Mouse (Mus musculus) hindbrain, embryonic 15.5 days (tissue): ENCODE measurements around the gene Echdc3. TPM values are rescaled to one million over a fixed set of nuclear protein-coding genes. Genes with fewer than 3 reads are reported as not detected.
A peak's percentile ranks its signal among the peaks of the same experiment; 100 is the strongest.

Experiments
- ATAC-seq: fragments of 200-750 bp; cut with Nextera tagmentation; 2 replicates; pipeline ENCODE4 v1.8.0; 2017; ENCODE audit warnings: low read depth, moderate number of reproducible peaks, moderate TSS enrichment; ENCODE audit not compliant: low FRiP score
- H3K27ac ChIP-seq: fragments of 300-500 bp; sonication (generic); replicated peaks from 2 replicates; pipeline ENCODE4 v1.5.1; 2015; ENCODE audit warnings: mild to moderate bottlenecking, inconsistent platforms
- H3K27me3 ChIP-seq: fragments of 300-500 bp; sonication (generic); 2 replicates; pipeline ENCODE4 v1.6.1; 2015; ENCODE audit warnings: control low read depth, inconsistent platforms
- H3K36me3 ChIP-seq: fragments of 300-500 bp; sonication (generic); 2 replicates; pipeline ENCODE4 v1.6.1; 2015; ENCODE audit warnings: control low read depth, inconsistent platforms
- H3K4me1 ChIP-seq: fragments of 300-500 bp; sonication (generic); replicated peaks from 2 replicates; pipeline ENCODE4 v1.6.1; 2015; ENCODE audit warnings: control low read depth, inconsistent platforms
- H3K4me2 ChIP-seq: fragments of 300-500 bp; sonication (generic); 2 replicates; pipeline ENCODE4 v1.6.1; 2015; ENCODE audit warnings: moderate library complexity, mild to moderate bottlenecking, inconsistent platforms
- H3K4me3 ChIP-seq: fragments of 300-500 bp; sonication (generic); 2 replicates; pipeline ENCODE4 v1.5.1; 2015; ENCODE audit warnings: mild to moderate bottlenecking, inconsistent platforms
- H3K9ac ChIP-seq: fragments of 300-500 bp; sonication (generic); 2 replicates; pipeline ENCODE4 v1.6.1; 2015; ENCODE audit warnings: inconsistent platforms
- H3K9me3 ChIP-seq: fragments of 300-500 bp; sonication (generic); 2 replicates; pipeline ENCODE4 v1.6.1; 2016; ENCODE audit warnings: control low read depth, inconsistent platforms
- WGBS: fragments of 180-500 bp; shearing (Covaris S2); methylation state at CpG from one replicate; pipeline ENCODE4 v1.1.7; 2015; 5-methylcytosine and 5-hydroxymethylcytosine counted together
- polyA plus RNA-seq: library from polyadenylated mRNA; unstranded; fragments of >200 nt; fragmentation: Nextera tagmentation; extraction: Ambion mirVana; gene quantifications from 2 replicates; pipeline ENCODE4 v1.2.1, GENCODE M21; 2015

The Echdc3 gene
- 1.3 and 1.4 TPM in 2 replicates for polyA plus RNA-seq

DNA sequence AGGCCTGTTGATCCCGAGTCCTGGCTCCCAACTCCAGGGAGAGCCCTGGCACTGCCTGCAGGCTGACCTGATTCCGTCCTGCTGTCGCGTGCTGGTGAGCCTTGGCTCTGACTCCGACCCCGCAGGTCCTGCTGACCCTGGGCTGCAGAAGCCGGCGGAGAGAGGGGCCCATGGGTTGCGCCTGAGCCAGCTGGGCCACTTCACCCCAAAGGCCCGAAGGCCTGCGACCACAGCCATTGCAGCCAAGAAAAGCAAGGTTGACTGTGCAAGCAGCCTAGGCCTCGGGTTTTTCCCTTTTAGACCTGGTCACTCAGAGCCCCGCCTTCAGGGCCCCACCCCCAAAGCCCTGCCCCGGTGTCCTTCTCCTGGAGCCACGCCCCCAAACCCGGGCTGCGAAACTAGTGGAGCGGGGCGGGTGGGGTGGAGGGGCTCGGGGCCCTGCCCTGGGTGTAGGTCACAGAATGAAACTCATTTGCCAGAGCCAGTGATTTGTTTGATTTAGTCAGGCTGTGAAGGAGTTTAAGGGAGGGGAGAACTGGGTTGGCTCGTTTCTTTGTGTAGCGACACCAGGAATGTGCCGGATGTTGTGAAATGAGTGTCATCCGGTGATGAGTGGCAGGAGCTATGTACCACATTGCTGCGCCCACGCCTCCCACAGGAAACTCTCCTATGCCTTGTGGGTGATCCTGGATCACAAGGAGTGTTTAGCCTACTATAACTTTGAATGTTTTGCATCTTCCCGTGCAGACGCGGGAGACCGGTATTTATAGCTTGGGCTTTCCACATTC lies at the start of gene Echdc3:
Echdc3 (minus strand) TSS at position 310 of the 788 bp plus-strand sequence.
- 1% methylated on average over 30 of the region's 30 CpGs for WGBS
- peak; percentile 82 for ATAC-seq
- peak within 1 kb of the TSS; percentile 43 for H3K4me3 ChIP-seq
- H3K9me3 ChIP-seq = no peaks in the 10 kb centered on the region
- H3K36me3 ChIP-seq = no peaks in the 10 kb centered on the region
- peak within 1 kb of the TSS; percentile 70 for H3K4me2 ChIP-seq
- peak within 1 kb of the TSS; percentile 72 for H3K27ac ChIP-seq
- H3K27me3 ChIP-seq = no peaks in the 10 kb centered on the region
- H3K4me1 ChIP-seq = peaks cover 13% of the 10 kb centered on the region
- peak within 1 kb of the TSS; percentile 48 for H3K9ac ChIP-seq

GRCm38 (mm10) chr2:6261718-6262117 lies 48.9 kb upstream of the Echdc3 start:
- Histone ChIP-seq H3K9ac (no peak overlapping the region), H3K4me2 (no peak overlapping the region), H3K9me3 (no peaks in the 10 kb centered on the region), H3K4me1 (peaks cover 10% of the 10 kb centered on the region), H3K36me3 (no peaks in the 10 kb centered on the region), H3K4me3 (no peak overlapping the region), H3K27me3 (peaks cover 3% of the 10 kb centered on the region; the same call in 1 of the 2 replicates), H3K27ac (peak overlapping the region; percentile 48; the same call in 1 of the 2 replicates)
- ATAC-seq = no peak
- WGBS = 47% methylated on average over 9 of the region's 9 CpGs

- no peaks in the 10 kb centered on the region for H3K9me3 ChIP-seq
- H3K4me3 ChIP-seq = no peak overlapping the region
- H3K27ac ChIP-seq = peak overlapping the region; percentile 48
- H3K4me1 ChIP-seq = peaks cover 10% of the 10 kb centered on the region
- peak overlapping the region; percentile 7; the same call in 1 of the 2 replicates for H3K4me2 ChIP-seq
- WGBS = 6% methylated on average over 8 of the region's 8 CpGs
- no peaks in the 10 kb centered on the region for H3K36me3 ChIP-seq
- ATAC-seq = peak; percentile 73
- H3K27me3 ChIP-seq = peaks cover 3% of the 10 kb centered on the region; the same call in 1 of the 2 replicates
- H3K9ac ChIP-seq = no peak overlapping the region
These were observed 48.4 kb upstream of the Echdc3 start for GRCm38 (mm10) chr2:6261201-6261672.

DNA sequence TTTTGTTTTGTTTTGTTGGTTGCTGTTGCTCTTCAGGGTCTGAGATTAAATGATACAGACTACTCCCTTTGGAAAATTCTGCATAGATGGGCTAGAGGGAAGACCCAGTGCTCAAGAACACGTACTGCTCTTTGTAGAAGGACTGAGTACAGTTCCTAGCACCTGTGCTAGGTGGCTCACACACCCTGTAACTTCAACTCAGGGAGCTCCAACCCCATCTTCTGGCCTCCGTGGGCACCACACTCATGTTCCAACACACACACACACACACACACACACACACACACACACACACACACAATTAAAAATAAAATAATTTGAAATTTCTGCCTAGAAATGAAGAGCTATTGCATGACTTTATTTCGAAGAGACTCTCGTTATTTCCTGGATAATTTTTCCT lies 47.8 kb upstream of the Echdc3 start:
- Histone ChIP-seq H3K4me2 (no peak overlapping the region), H3K27me3 (peaks cover 3% of the 10 kb centered on the region; the same call in 1 of the 2 replicates), H3K9me3 (no peaks in the 10 kb centered on the region), H3K4me3 (no peak overlapping the region), H3K9ac (no peak overlapping the region), H3K36me3 (no peaks in the 10 kb centered on the region), H3K27ac (no peak overlapping the region; the same call in 1 of the 2 replicates), H3K4me1 (peaks cover 12% of the 10 kb centered on the region)
- 43% methylated on average over 4 of the region's 4 CpGs for WGBS
- ATAC-seq = no peak

- H3K9me3 ChIP-seq = no peaks in the 10 kb centered on the region
- no peaks in the 10 kb centered on the region for H3K36me3 ChIP-seq
- no peak overlapping the region for H3K9ac ChIP-seq
- no peak overlapping the region for H3K27ac ChIP-seq
- peaks cover 12% of the 10 kb centered on the region for H3K4me1 ChIP-seq
- WGBS = 91% methylated on average over 3 of the region's 3 CpGs
- peaks cover 3% of the 10 kb centered on the region; the same call in 1 of the 2 replicates for H3K27me3 ChIP-seq
- no peak for ATAC-seq
- no peak overlapping the region for H3K4me2 ChIP-seq
- H3K4me3 ChIP-seq = no peak overlapping the region
These were observed 46.3 kb upstream of the Echdc3 start for GRCm38 (mm10) chr2:6259182-6259581.

GRCm38 (mm10) chr2:6258026-6258425 lies 45.2 kb upstream of the Echdc3 start:
- 80% methylated on average over 4 of the region's 4 CpGs for WGBS
- no peak overlapping the region for H3K27ac ChIP-seq

GRCm38 (mm10) chr2:6257146-6257545 lies 44.3 kb upstream of the Echdc3 start:
- Histone ChIP-seq H3K9me3 (no peaks in the 10 kb centered on the region), H3K4me3 (no peak overlapping the region), H3K9ac (no peak overlapping the region), H3K27ac (no peak overlapping the region), H3K4me2 (no peak overlapping the region), H3K27me3 (peaks cover 3% of the 10 kb centered on the region; the same call in 1 of the 2 replicates), H3K36me3 (no peaks in the 10 kb centered on the region), H3K4me1 (peaks cover 12% of the 10 kb centered on the region)
- ATAC-seq = no peak
- 52% methylated on average over 2 of the region's 2 CpGs for WGBS

More at GRCm38 (mm10) chr2:6258026-6258425, 45.2 kb upstream of the Echdc3 start:
- peaks cover 3% of the 10 kb centered on the region; the same call in 1 of the 2 replicates for H3K27me3 ChIP-seq
- ATAC-seq = no peak
- no peak overlapping the region for H3K4me2 ChIP-seq
- H3K9me3 ChIP-seq = no peaks in the 10 kb centered on the region
- H3K4me3 ChIP-seq = no peak overlapping the region
- no peaks in the 10 kb centered on the region for H3K36me3 ChIP-seq
- H3K4me1 ChIP-seq = peaks cover 12% of the 10 kb centered on the region
- H3K9ac ChIP-seq = no peak overlapping the region

DNA sequence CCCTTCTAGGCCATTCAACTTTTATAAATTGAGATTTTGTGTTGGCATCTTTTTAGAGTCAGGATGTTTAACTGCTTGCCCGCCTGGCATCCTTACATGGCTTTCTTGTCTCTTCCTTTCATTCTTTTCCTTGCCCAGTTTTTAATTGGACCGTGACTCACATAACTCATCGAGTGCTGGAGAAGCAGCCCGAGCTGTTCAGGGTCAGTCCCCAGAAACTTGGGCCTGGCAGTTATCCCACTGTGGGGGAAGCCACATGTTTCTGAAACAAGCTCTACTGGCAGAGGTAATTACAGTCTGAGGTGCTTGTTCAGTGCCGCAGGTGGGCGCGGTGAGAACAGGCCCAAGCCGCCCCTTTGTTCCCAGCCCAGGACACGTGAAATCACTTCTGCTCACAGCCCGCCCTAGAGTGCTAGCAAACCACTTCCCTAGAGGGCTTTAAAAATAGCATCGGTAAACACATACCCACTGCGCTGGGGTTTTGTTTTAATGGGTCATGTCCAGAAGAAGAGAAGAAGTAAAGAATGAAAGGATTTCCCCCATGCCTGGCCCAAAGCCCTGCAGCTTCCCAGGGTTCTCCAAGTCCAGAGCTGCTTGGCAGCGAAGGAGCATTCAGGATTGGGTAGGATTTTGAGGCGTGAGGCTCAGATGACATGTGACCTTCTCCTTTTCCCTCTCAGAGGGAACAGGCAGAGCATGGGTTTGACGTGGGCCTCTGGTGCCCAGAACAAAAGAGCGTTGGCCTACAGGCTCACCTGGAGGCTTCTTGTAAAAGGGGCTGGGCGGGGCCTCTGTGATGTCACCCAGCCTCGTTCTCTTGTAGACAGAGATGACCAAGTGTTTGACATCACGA lies 43.4 kb upstream of the Echdc3 start:
- peak overlapping the region; percentile 46 for H3K27ac ChIP-seq
- H3K27me3 ChIP-seq = peaks cover 3% of the 10 kb centered on the region; the same call in 1 of the 2 replicates
- peaks cover 5% of the 10 kb centered on the region for H3K4me1 ChIP-seq
- H3K36me3 ChIP-seq = no peaks in the 10 kb centered on the region
- H3K4me3 ChIP-seq = no peak overlapping the region
- H3K9me3 ChIP-seq = no peaks in the 10 kb centered on the region
- H3K4me2 ChIP-seq = no peak overlapping the region
- no peak overlapping the region for H3K9ac ChIP-seq
- ATAC-seq = peak; percentile 72; the same call in 1 of the 2 replicates
- WGBS = 64% methylated on average over 19 of the region's 19 CpGs

DNA sequence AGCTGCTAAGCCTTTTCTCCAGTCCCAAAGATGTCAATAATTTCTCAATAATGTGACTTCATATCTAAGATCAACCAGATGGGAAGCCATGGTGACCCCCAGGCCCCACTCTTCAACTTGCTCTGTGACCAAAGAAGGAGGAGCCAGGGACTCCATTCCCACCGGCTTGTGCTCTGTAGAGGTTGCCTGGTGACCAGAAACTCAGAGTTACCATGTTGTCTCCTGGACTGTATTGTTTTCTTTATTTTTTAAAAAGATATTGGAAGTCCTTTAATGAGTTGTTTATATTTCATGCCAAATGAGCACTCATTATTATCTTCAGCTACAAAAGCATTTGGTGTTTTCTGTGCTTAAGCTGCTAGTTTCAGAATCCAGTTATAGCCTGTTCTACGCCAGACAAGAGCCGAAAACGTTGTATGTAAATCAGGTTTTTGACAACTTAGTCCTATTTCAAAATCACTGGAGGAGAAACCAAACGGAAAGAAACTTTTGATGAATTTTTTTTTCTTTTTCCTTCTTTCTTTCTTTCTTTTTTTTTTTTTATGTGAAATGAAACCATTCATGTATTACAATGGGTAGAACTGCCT lies 42.7 kb upstream of the Echdc3 start:
- H3K9ac ChIP-seq = no peak overlapping the region
- H3K4me1 ChIP-seq = peaks cover 2% of the 10 kb centered on the region; the same call in 1 of the 2 replicates
- no peak overlapping the region for H3K4me2 ChIP-seq
- no peak overlapping the region for H3K4me3 ChIP-seq
- H3K27me3 ChIP-seq = peaks cover 3% of the 10 kb centered on the region; the same call in 1 of the 2 replicates
- ATAC-seq = no peak
- H3K36me3 ChIP-seq = no peaks in the 10 kb centered on the region
- 65% methylated on average over 5 of the region's 5 CpGs for WGBS
- H3K9me3 ChIP-seq = no peaks in the 10 kb centered on the region
- H3K27ac ChIP-seq = no peak overlapping the region

- H3K9me3 ChIP-seq = no peaks in the 10 kb centered on the region
- no peak overlapping the region for H3K4me3 ChIP-seq
- WGBS = 94% methylated on average over 3 of the region's 3 CpGs
- H3K9ac ChIP-seq = no peak overlapping the region
- H3K36me3 ChIP-seq = no peaks in the 10 kb centered on the region
- H3K4me1 ChIP-seq = peaks cover 2% of the 10 kb centered on the region; the same call in 1 of the 2 replicates
- H3K4me2 ChIP-seq = no peak overlapping the region
- H3K27me3 ChIP-seq = no peaks in the 10 kb centered on the region
- H3K27ac ChIP-seq = no peak overlapping the region
- no peak for ATAC-seq
These were observed 39.7 kb upstream of the Echdc3 start for GRCm38 (mm10) chr2:6252491-6252890.

DNA sequence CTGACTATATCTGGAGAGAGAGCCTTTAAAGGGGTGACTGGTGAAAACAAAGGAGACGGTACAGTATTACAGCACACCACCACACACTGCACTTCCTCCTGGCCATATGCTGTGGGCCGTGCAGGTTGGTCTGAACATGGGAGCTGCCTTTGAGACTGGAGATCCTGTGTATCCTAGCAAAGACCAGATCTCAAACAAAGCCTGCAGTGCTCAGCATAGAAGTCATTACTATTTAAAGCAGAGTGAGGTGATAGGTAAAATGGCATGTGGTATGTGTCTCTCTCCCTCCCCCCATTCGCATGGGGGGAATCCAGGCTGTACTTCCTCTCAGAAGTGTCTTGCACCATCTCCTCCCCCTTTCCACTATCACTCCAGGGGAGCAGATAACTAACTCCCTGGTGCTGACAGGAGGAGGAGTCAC lies 38.3 kb upstream of the Echdc3 start:
- no peak overlapping the region for H3K27ac ChIP-seq
- 89% methylated on average over 3 of the region's 3 CpGs for WGBS

More for the DNA sequence above, 38.3 kb upstream of the Echdc3 start:
- no peak overlapping the region for H3K9ac ChIP-seq
- no peaks in the 10 kb centered on the region for H3K27me3 ChIP-seq
- no peak overlapping the region for H3K4me3 ChIP-seq
- H3K4me2 ChIP-seq = no peak overlapping the region
- peaks cover under 1% of the 10 kb centered on the region; the same call in 1 of the 2 replicates for H3K4me1 ChIP-seq
- ATAC-seq = no peak
- H3K36me3 ChIP-seq = no peaks in the 10 kb centered on the region
- no peaks in the 10 kb centered on the region for H3K9me3 ChIP-seq
